Mouse (Mus musculus): ENCODE results near the gene Hmcn2. TPM values are rescaled to one million over a fixed set of nuclear protein-coding genes. Genes with fewer than 3 reads are reported as not detected.
A peak's percentile ranks its signal among the peaks of the same experiment; 100 is the strongest.

The Hmcn2 gene
- total RNA-seq, 2 experiments from 2014 or later = 0.27 to 0.56 TPM

DNA sequence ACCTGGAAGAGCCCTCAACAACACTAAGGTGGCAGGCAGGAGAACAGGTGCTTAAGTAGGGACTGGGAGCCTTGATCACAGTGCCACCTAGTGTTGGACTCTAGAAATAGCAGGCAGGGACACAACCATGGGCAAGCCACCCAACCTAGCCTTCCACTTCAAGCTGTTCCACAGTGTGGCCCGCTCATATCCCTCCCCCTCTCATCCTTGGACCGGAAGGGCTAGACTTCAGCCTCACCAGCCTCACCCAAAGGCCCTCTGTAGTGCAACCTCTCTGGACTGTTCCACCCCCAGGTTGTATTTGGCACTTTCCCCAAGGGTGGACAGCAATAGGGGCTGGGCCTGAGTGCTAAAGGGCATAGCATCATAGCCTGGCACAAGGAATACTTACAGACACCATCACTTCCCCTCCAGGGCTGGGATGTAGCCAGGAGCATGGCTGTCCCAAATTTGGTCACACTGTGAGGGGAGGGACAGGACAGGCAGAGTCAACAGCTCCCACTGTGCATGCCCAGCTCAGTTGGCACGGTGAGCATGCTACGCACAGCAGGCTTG, 67.2 kb downstream of the Hmcn2 start:
- DNase-seq (ENCODE audit: low spot score in 2 of 2) = peak; percentile 65 to 70

DNA sequence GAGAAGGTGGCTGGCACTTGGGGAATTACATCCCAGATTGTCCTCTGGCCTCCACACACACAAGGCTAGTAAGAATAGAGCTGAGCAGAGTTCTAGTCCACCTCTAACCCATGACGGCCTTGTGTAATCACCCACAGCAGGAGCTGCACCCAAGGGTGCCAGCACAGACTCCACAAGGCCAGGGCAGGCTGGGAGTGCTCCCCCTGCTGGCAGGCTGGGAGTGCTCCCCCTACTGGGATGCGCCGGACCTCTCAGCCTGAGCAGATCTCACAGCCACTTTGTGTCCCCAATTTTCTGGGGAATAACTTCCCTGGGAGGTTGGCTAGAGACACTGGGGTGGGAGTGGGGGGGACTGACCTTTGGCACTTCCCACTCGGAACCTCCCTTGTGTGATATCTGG, 68.7 kb downstream of the Hmcn2 start:
- peak; percentile 45 to 53 for DNase-seq (ENCODE audit: low spot score in 2 of 2)

DNA sequence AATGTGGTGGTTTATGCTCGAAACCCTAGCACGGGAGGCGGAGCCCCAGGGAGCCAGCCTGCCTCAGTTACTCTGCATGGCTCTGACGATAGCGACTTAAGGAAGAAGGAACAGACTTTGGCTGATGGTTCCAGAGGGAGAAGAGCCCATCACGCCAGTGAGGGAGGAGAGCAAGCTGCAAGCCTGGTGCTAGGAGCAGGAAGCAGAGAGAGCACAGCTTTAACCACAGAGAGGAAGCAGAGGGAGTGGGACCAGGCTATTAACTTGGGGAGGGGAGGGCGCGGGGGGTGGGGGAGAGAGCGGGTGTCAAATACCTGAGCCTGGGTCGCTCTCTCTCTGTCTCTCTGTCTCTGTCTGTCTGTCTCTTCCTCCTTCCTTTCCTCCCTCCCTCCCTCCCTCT, 102.8 kb downstream of the Hmcn2 start:
- no peak for DNase-seq (ENCODE audit: low spot score in 2 of 2)

- no peak for DNase-seq (ENCODE audit: low spot score in 2 of 2)
These were observed 103.8 kb downstream of the Hmcn2 start for GRCm38 (mm10) chr2:31418021-31418420.

- DNase-seq (ENCODE audit: low spot score in 2 of 2) = no peak
These were observed 104.4 kb downstream of the Hmcn2 start for GRCm38 (mm10) chr2:31418571-31418970.

- no peak for DNase-seq (ENCODE audit: low spot score in 2 of 2)
These were observed 106.7 kb downstream of the Hmcn2 start for GRCm38 (mm10) chr2:31420914-31421313.

DNA sequence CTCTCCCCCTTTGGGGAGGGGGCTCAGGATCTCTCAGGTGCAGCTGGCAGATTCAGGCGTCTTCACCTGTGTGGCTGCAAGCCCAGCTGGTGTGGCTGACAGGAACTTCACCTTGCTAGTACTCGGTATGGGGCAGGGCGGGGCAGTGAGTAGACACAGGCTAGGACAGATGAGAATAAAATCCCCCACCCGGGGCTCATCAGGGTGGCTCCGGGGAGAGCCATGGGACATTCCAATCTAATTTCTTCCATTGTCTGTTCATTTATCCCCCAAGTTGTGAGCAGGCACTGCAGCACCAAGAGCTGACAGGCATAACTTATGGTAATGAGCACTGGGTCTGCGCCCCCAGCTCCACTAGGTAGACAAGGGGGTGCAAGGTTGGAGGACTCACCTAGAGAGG, 108.4 kb downstream of the Hmcn2 start:
- no peak for DNase-seq (ENCODE audit: low spot score in 2 of 2)

GRCm38 (mm10) chr2:31431477-31431876, 117.3 kb downstream of the Hmcn2 start:
- no peak for DNase-seq (ENCODE audit: low spot score in 2 of 2)

- DNase-seq (ENCODE audit: low spot score in 2 of 2) = no peak
These were observed 120.5 kb downstream of the Hmcn2 start for GRCm38 (mm10) chr2:31434746-31435145.

DNA sequence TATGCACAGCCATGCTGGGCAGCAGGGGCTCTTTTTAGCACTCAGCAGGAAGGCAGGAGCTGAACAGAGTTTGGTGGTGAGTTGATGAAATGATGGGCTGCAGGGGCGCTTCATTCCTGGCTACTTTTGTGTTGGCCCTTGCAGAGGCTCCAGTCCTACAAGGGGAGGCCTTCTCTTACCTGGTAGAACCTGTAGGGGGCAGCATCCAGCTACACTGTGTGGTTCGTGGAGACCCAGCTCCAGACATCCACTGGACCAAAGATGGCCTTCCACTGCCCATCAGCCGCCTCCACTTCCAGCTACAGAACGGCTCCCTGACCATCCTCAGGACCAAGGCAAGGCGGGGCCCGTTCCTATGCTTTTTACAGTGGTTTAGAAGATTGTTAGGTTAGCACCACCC, 121.4 kb downstream of the Hmcn2 start:
- peak in 1 of 2 experiments; percentile 57 for DNase-seq (ENCODE audit: low spot score in 2 of 2)

DNA sequence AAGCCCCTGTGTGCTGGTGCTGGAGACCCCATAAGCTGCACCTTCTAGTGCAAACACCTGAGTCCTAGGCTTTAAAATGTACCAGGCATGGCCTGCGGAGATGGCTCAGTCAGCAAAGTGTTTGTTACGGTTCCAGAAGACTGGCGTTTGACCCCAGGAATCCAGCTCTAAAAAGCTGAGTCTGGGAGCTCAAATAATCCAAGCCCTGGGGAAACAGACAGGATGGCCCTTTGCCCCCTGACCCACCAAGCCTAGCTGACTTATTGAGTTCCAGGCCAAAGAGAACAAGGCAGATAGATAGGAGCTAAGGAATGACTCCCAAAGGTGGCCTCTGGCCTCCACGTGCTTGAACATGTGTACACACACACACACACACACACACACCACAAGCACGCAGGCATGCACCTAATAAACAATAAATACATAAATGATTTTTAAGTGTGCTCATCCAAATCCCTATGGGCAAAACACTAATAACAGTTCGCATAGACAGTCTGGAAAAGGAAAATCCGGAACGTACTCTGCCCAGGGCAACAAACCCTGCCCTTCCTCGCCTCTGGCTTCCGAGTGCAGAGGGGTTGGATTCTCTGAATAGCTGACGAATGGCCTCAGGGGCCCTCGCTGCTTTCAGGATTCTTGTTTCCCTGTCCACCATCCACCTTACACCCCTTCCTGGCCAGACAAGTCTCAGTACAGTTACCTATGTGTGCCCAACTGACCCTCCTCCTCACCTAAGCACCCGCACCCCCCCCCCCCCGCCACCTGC, 123.4 kb downstream of the Hmcn2 start:
- DNase-seq (ENCODE audit: low spot score in 2 of 2) = no peak

- DNase-seq (ENCODE audit: low spot score in 2 of 2) = no peak
These were observed 125.4 kb downstream of the Hmcn2 start for GRCm38 (mm10) chr2:31439576-31439975.

DNA sequence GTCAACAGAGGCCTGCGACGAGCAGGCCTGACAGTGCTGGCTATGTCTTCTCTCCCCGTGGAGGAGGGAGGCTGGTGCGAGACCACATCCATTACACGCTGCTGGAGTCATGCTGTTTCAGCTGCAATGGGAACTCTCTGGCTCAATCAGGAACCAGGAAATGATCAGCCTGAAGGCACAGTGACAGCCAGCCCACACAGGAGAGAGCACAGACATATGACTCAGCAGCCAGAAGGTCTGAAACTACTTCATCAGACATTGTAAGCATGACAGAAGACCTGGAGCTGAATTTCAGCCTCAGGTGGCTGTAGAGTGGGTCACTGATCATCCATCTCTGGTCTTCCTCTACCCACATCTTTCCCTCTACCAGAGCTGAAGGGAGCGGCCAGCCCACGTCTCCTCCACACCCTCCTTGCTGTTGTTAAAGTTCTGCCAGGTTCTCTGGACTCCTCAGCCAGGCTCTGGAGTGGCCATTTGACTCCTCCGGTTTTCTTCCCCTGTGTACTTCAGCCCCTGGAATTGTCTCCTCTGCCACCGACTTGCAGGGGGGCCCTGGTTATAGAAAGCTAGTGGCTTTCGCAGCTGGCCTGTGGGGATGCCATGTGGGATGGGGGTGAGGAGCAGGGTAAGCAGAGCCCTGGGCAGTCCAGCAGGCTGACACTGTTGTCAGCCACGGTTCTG, 128.4 kb downstream of the Hmcn2 start:
- DNase-seq (ENCODE audit: low spot score in 2 of 2) = no peak

GRCm38 (mm10) chr2:31446036-31446435, 131.8 kb downstream of the Hmcn2 start:
- DNase-seq (ENCODE audit: low spot score in 2 of 2) = no peak

GRCm38 (mm10) chr2:31446456-31446855, 132.2 kb downstream of the Hmcn2 start:
- DNase-seq (ENCODE audit: low spot score in 2 of 2) = no peak

- no peak for DNase-seq (ENCODE audit: low spot score in 2 of 2)
These were observed 133.3 kb downstream of the Hmcn2 start for GRCm38 (mm10) chr2:31447536-31447935.

DNA sequence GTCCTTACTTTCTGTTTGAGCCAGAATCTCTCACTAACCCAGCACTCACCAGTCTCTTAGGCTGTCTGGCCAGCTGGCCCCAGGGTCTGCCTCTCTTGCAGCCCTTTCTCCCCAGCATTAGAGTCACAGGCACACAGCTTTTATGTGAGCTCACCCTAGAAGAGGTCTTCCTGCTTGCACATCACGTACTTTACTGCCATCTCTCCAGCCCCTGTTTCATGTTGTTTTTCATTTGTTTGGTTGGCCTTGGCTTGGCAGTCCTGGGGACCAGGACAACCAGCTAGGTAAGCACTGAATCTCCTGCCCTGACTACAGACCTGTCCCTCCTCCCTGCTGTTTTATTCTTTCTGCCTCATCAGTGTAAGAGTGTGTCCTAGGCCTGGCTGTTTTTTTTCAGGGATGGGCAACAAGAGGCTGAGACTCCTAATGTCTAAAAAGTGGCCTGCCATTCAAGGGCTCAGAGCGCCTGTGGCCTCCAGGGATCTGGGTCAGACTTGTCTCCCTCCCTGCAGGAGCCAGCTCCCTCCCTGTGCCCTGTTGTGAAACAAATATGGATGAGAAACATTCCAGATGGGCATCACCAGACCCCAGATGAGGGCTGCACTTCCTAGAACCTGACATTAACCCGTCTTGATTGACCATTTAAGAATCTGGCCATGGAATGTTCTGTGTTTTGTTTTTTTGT, 134.7 kb downstream of the Hmcn2 start:
- no peak for DNase-seq (ENCODE audit: low spot score in 2 of 2)

DNA sequence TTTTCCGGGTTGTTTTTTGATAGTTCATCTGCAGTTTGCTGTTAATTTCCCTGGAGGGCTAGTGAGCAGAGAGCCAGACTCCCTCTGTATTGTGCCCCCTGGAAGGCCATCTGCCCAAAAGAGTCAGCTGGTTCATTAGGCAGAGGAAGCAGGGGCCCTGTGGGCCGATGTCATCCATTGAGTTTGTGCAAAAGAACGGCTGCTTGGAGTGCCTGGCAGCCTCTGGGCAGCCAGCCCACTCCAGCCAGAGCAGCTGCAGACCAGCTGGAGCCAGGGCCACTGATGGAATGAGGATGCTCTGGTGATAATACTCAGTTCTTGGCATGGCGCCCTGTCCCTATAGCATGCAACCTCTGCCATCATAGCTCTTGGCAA, 135.2 kb downstream of the Hmcn2 start:
- DNase-seq (ENCODE audit: low spot score in 2 of 2) = peak; percentile 69 to 73

DNA sequence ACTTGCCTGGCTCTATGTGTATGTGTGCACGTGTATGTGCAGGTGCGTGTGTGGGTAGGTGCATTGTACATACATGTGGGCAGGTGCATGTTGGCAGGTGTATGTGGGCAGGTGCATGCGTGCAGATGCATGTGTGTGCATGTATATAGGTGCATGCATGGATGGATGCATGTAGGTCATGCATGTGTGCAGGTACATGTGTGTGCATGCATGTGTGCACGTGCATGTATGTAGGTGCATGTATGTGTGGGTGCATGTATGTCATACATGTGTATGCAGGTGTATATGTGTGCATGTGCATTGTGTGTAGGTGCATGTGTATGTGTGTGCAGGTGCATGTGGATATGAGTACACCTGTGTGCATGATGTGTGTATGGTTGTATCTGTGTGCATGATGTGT, 135.7 kb downstream of the Hmcn2 start:
- DNase-seq (ENCODE audit: low spot score in 2 of 2) = no peak

DNA sequence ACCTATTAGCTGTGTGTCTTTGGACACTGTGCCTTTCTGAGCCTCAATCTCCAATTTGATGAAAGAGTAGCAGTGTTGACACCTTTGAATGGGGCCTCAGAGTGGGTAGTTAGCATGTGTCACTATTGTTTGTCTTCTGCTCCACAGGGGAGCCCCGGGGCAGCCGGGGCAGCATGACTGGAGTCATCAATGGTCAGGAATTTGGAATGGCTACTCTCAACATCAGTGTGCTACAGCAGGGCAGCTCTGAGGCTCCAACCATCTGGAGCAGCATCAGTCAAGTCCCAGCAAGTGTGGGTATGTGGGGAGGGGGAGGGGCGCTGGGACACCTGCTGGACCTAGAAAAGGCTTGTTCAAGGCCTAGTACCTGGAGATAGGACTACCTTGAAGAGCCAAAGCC, 136.4 kb downstream of the Hmcn2 start:
- DNase-seq (ENCODE audit: low spot score in 2 of 2) = no peak

- no peak for DNase-seq (ENCODE audit: low spot score in 2 of 2)
These were observed 137.3 kb downstream of the Hmcn2 start for GRCm38 (mm10) chr2:31451530-31451929.

DNA sequence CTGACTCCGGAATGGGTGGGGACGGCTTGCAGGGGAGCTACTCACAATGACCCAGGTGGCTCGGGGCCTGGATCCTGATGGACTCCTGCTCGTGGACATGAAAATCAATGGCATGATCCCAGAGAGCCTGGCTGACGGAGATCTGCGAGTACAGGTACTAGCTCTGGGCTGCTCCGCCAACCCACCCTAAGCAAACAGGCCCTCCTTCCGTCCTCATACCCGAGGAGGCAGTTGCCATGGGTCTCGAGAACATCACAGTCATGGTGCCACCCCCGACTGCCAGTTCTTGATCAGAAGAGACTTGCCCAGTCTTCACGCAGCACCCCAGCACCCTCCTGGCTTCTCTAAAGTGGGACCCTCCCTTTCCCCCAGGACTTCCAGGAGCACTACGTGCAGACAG, 138.8 kb downstream of the Hmcn2 start:
- no peak for DNase-seq (ENCODE audit: low spot score in 2 of 2)

Measured in layer of hippocampus, postnatal 10 days (tissue).